Comparison of ENCODE assay signal across 14 mouse cellular contexts in genomic region chrX:11419162-11419631, GRCm38 (mm10).
DNase-seq lines count a peak whose midpoint lies in the region; ATAC-seq and TF ChIP-seq lines count a peak whose summit lies in the region.
"Had no signal": no experiment of that assay in that cellular context is flagged by ENCODE, and none has a peak within 500 bp of the region (broad histone marks: within the 10 kb centered on the region; RNA-seq: fewer than 3 reads in every experiment).

No protein-coding gene starts in this region.

- no peaks in the 10 kb centered on the region for H3K36me3 ChIP-seq in heart, embryonic 10.5 days
- H3K36me3 ChIP-seq in liver, adult 2 months (ENCODE audit: control insufficient read depth, insufficient read depth, low read length): no peaks in the 10 kb centered on the region
- H3K36me3 ChIP-seq in liver, embryonic 12.5 days: no peaks in the 10 kb centered on the region
- H3K36me3 ChIP-seq in heart, embryonic 13.5 days: no peaks in the 10 kb centered on the region
- H3K36me3 ChIP-seq in limb, embryonic 14.5 days (ENCODE audit: control insufficient read depth, insufficient read depth, low read length): no peaks in the 10 kb centered on the region
- H3K36me3 ChIP-seq: G1E; liver, embryonic 15.5 days had no signal

- H3K4me2 ChIP-seq in liver, embryonic 12.5 days: no peak overlapping the region
- no peak overlapping the region for H3K4me2 ChIP-seq in heart, embryonic 13.5 days
- H3K4me2 ChIP-seq in limb, embryonic 14.5 days (replicated peaks; ENCODE audit: low read depth, low read length, severe bottlenecking): no peak overlapping the region
- H3K4me2 ChIP-seq: liver, embryonic 15.5 days had no signal

- no peak for TF ChIP-seq CTCF in liver, adult 2 months (IDR thresholded peaks at IDR 0.05; ENCODE audit: low read depth, low read length)

- 35% methylated on average over 5 of the region's 5 CpGs for WGBS in heart, embryonic 10.5 days
- 45% methylated on average over 5 of the region's 5 CpGs for WGBS in liver, adult 2 months
- 28% methylated on average over 5 of the region's 5 CpGs for WGBS in liver, embryonic 12.5 days (ENCODE audit: insufficient replicate concordance)
- WGBS in heart, embryonic 13.5 days: 34% methylated on average over 5 of the region's 5 CpGs
- WGBS in limb, embryonic 14.5 days: 28% methylated on average over 4 of the region's 5 CpGs

- no peak for TF ChIP-seq POLR2A in liver, adult 2 months (IDR thresholded peaks at IDR 0.05; ENCODE audit: extremely low read depth, insufficient read depth, low read length)
- no peak for TF ChIP-seq POLR2A in limb, embryonic 14.5 days (IDR thresholded peaks at IDR 0.05; ENCODE audit: borderline replicate concordance, extremely low read depth, insufficient read depth, insufficient read length)

- H3K4me3 ChIP-seq in heart, embryonic 10.5 days: no peak overlapping the region
- H3K4me3 ChIP-seq in liver, adult 2 months (ENCODE audit: insufficient read depth, low read depth, low read length): no peak overlapping the region
- no peak overlapping the region for H3K4me3 ChIP-seq in liver, embryonic 12.5 days
- H3K4me3 ChIP-seq in heart, embryonic 13.5 days: no peak overlapping the region
- no peak overlapping the region for H3K4me3 ChIP-seq in limb, embryonic 14.5 days (replicated peaks; ENCODE audit: low read length)
- H3K4me3 ChIP-seq: liver, embryonic 15.5 days had no signal

- peaks cover 50% of the 10 kb centered on the region for H3K27me3 ChIP-seq in heart, embryonic 10.5 days (ENCODE audit: insufficient read depth, poor library complexity, severe bottlenecking)
- no peaks in the 10 kb centered on the region for H3K27me3 ChIP-seq in liver, adult 2 months (ENCODE audit: control insufficient read depth, insufficient read depth, low read length)
- H3K27me3 ChIP-seq in liver, embryonic 12.5 days (replicated peaks): peaks cover 18% of the 10 kb centered on the region; the same call in 1 of the 2 replicates
- H3K27me3 ChIP-seq in heart, embryonic 13.5 days (replicated peaks): peaks cover 39% of the 10 kb centered on the region
- H3K27me3 ChIP-seq in limb, embryonic 14.5 days (ENCODE audit: control insufficient read depth, insufficient read depth, low read length): peaks cover 10% of the 10 kb centered on the region; the same call in 1 of the 2 replicates
- H3K27me3 ChIP-seq: liver, embryonic 15.5 days had no signal

- intact Hi-C loops in heart, postnatal 25 days (cut with DNase I): loop anchor here (5.0 kb wide), 1 partner anchor 702 kb away; the partner anchor contains the start of gene Mid1ip1

- no peak for DNase-seq in heart, embryonic 10.5 days (ENCODE audit: low spot score)
- no peak for DNase-seq in heart, postnatal 25 days (ENCODE audit: low spot score)
- DNase-seq in liver, adult 2 months (ENCODE audit: extremely low read depth, low read depth, low spot score): peak; percentile 10
- peak; percentile 51 for DNase-seq in limb, embryonic 14.5 days (ENCODE audit: low spot score)
- DNase-seq in adipocyte (ENCODE audit: low spot score): no peak
- no peak for DNase-seq in right cerebral cortex, postnatal 10 days (ENCODE audit: low spot score in 2 of 2)
- DNase-seq: B cell, adult 2 months; cerebellum, adult 11 months; right cerebral cortex, postnatal 14 days; thymus, postnatal 25 days had no signal

- 0 out of 2 replicates have a peak overlapping the region, but pooled peaks have one; percentile 6 for H3K27ac ChIP-seq in heart, embryonic 10.5 days
- no peak overlapping the region for H3K27ac ChIP-seq in liver, adult 2 months (replicated peaks; ENCODE audit: insufficient read depth, low read depth, low read length)
- H3K27ac ChIP-seq in liver, embryonic 12.5 days: no peak overlapping the region
- H3K27ac ChIP-seq in heart, embryonic 13.5 days (replicated peaks): peak overlapping the region; percentile 69
- H3K27ac ChIP-seq in limb, embryonic 14.5 days (replicated peaks; ENCODE audit: low read depth, low read length): no peak overlapping the region
- H3K27ac ChIP-seq: liver, embryonic 15.5 days had no signal

- no peaks in the 10 kb centered on the region for H3K79me2 ChIP-seq in liver, adult 2 months (ENCODE audit: control insufficient read depth, insufficient read depth, low read length)

- peaks cover 20% of the 10 kb centered on the region for H3K4me1 ChIP-seq in heart, embryonic 10.5 days
- H3K4me1 ChIP-seq in liver, adult 2 months (ENCODE audit: control insufficient read depth, insufficient read depth, low read length): no peaks in the 10 kb centered on the region
- H3K4me1 ChIP-seq in liver, embryonic 12.5 days: peaks cover 11% of the 10 kb centered on the region; the same call in 1 of the 2 replicates
- peaks cover 36% of the 10 kb centered on the region for H3K4me1 ChIP-seq in heart, embryonic 13.5 days
- H3K4me1 ChIP-seq in limb, embryonic 14.5 days (ENCODE audit: control insufficient read depth, insufficient read depth, low read length): peaks cover 7% of the 10 kb centered on the region; the same call in 1 of the 2 replicates
- H3K4me1 ChIP-seq: liver, embryonic 15.5 days had no signal

- no peak overlapping the region for H3K9ac ChIP-seq in liver, adult 2 months (ENCODE audit: low read depth, low read length)
- no peak overlapping the region for H3K9ac ChIP-seq in liver, embryonic 12.5 days
- no peak overlapping the region for H3K9ac ChIP-seq in heart, embryonic 13.5 days
- no peak overlapping the region for H3K9ac ChIP-seq in limb, embryonic 14.5 days (ENCODE audit: low read depth, low read length, severe bottlenecking)
- H3K9ac ChIP-seq: liver, embryonic 15.5 days had no signal

- no peak for ATAC-seq in liver, embryonic 12.5 days
- ATAC-seq in heart, embryonic 13.5 days (ENCODE audit: extremely low read depth, insufficient number of reproducible peaks, low FRiP score, low TSS enrichment): peak; percentile 41; the same call in 1 of the 2 replicates
- peak; percentile 23; the same call in 1 of the 2 replicates for ATAC-seq in limb, embryonic 14.5 days (ENCODE audit: low FRiP score, low read depth)

- no peaks in the 10 kb centered on the region for H3K9me3 ChIP-seq in heart, embryonic 10.5 days
- H3K9me3 ChIP-seq in liver, embryonic 12.5 days (replicated peaks): no peaks in the 10 kb centered on the region
- H3K9me3 ChIP-seq in heart, embryonic 13.5 days: no peaks in the 10 kb centered on the region
- no peaks in the 10 kb centered on the region for H3K9me3 ChIP-seq in limb, embryonic 14.5 days (ENCODE audit: control insufficient read depth, low read length)
- H3K9me3 ChIP-seq: G1E; liver, embryonic 15.5 days had no signal

Comparison
In these comparisons a context has a peak if more than half of its experiments do, and no peak if none do; other contexts are left out.
1. DNase-seq: peak in liver, adult 2 months (single experiment) and limb, embryonic 14.5 days (single experiment); none in heart, embryonic 10.5 days (single experiment), heart, postnatal 25 days (single experiment), adipocyte (single experiment) and right cerebral cortex, postnatal 10 days (0 of 2).
2. H3K27ac ChIP-seq: peak in heart, embryonic 10.5 days (single experiment) and heart, embryonic 13.5 days (single experiment); none in liver, adult 2 months (single experiment), liver, embryonic 12.5 days (single experiment) and limb, embryonic 14.5 days (single experiment).